Mouse (Mus musculus): ENCODE measurements around the gene Sort1.

DNA sequence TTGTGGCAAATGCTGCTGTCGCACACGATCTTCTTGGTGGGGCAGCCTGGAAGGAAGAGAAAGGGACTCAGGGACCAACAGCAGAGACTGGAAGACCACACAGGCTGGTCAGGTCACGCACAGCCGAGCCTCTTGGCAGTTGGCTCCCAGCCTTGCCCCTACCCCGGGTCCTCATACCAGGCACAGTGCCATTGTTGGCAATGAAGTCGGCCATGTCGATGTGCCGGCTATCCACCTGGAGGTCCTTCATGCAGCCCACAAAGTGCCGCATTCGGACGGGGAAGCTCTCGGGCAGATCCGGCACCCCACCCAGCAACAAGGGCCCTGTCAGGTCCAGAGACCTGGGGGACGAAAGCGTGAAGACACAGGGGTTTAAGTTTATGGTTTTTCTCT lies 118.6 kb downstream of the Sort1 start:
- no peak for TF ChIP-seq HCFC1 (IDR thresholded peaks at IDR 0.05; ENCODE audit: borderline replicate concordance, insufficient read depth, low read length)
- TF ChIP-seq CHD2 (IDR thresholded peaks at IDR 0.05; ENCODE audit: low read depth, low read length) = no peak
- no peak for TF ChIP-seq MAFK (IDR thresholded peaks at IDR 0.05; ENCODE audit: insufficient read depth, low read depth, low read length)
- no peak for TF ChIP-seq ZC3H11A (IDR thresholded peaks at IDR 0.05; ENCODE audit: borderline replicate concordance, low read depth, low read length)
